Comparison of ENCODE assay signal across 16 mouse cellular contexts in genomic region chr10:81546788-81547571, GRCm38 (mm10). TPM values are rescaled to one million over a fixed set of nuclear protein-coding genes. Genes with fewer than 3 reads are reported as not detected.
A peak's percentile ranks its signal among the peaks of the same experiment; 100 is the strongest.
DNase-seq lines count a peak whose midpoint lies in the region; ATAC-seq and TF ChIP-seq lines count a peak whose summit lies in the region.
"Had no signal": no experiment of that assay in that cellular context is flagged by ENCODE, and none has a peak within 500 bp of the region (broad histone marks: within the 10 kb centered on the region; RNA-seq: fewer than 3 reads in every experiment).

No protein-coding gene starts in this region.

- no peak overlapping the region for H3K27ac ChIP-seq in heart, embryonic 12.5 days (ENCODE audit: poor library complexity, severe bottlenecking)
- no peak overlapping the region for H3K27ac ChIP-seq in heart, adult 2 months
- H3K27ac ChIP-seq in midbrain, embryonic 14.5 days (replicated peaks; ENCODE audit: low read depth, low read length), result no peak overlapping the region
- no peak overlapping the region for H3K27ac ChIP-seq in midbrain, embryonic 15.5 days
- peak overlapping the region; percentile 88 for H3K27ac ChIP-seq in liver, embryonic 12.5 days
- peak overlapping the region; percentile 80 for H3K27ac ChIP-seq in stomach, embryonic 16.5 days (ENCODE audit: low read length)
- H3K27ac ChIP-seq: hindbrain, embryonic 10.5 days had no signal

- no peaks in the 10 kb centered on the region for H3K36me3 ChIP-seq in heart, embryonic 12.5 days
- H3K36me3 ChIP-seq in heart, adult 2 months (ENCODE audit: control insufficient read depth, insufficient read depth, low read length), result no peaks in the 10 kb centered on the region
- no peaks in the 10 kb centered on the region for H3K36me3 ChIP-seq in midbrain, embryonic 14.5 days (ENCODE audit: control insufficient read depth, insufficient read depth, low read length)
- H3K36me3 ChIP-seq in midbrain, embryonic 15.5 days (replicated peaks), result no peaks in the 10 kb centered on the region
- peaks cover 17% of the 10 kb centered on the region for H3K36me3 ChIP-seq in liver, embryonic 12.5 days
- no peaks in the 10 kb centered on the region for H3K36me3 ChIP-seq in stomach, embryonic 16.5 days (ENCODE audit: control insufficient read depth, insufficient read depth, low read length)

- H3K4me3 ChIP-seq in heart, embryonic 12.5 days, result no peak overlapping the region
- H3K4me3 ChIP-seq in heart, adult 2 months, result no peak overlapping the region
- no peak overlapping the region for H3K4me3 ChIP-seq in midbrain, embryonic 14.5 days (replicated peaks; ENCODE audit: low read depth, low read length)
- no peak overlapping the region for H3K4me3 ChIP-seq in midbrain, embryonic 15.5 days
- H3K4me3 ChIP-seq in liver, embryonic 12.5 days, result no peak overlapping the region
- no peak overlapping the region for H3K4me3 ChIP-seq in stomach, embryonic 16.5 days (replicated peaks; ENCODE audit: low read length)
- H3K4me3 ChIP-seq: heart, embryonic 10.5 days; hindbrain, embryonic 10.5 days had no signal

- ATAC-seq in heart, embryonic 12.5 days (ENCODE audit: insufficient number of reproducible peaks, low FRiP score), result no peak
- no peak for ATAC-seq in midbrain, embryonic 14.5 days (ENCODE audit: low FRiP score, low TSS enrichment)
- no peak for ATAC-seq in midbrain, embryonic 15.5 days (replicated peaks)
- no peak for ATAC-seq in liver, embryonic 12.5 days
- ATAC-seq in stomach, embryonic 16.5 days (ENCODE audit: insufficient read depth, low FRiP score), result no peak

- peaks cover 8% of the 10 kb centered on the region for H3K79me2 ChIP-seq in heart, adult 2 months (replicated peaks; ENCODE audit: control insufficient read depth, insufficient read depth, low read length)

- 90% methylated on average over 13 of the region's 13 CpGs for WGBS in heart, embryonic 12.5 days
- 96% methylated on average over 13 of the region's 13 CpGs for WGBS in heart, adult 2 months
- 92% methylated on average over 13 of the region's 13 CpGs for WGBS in midbrain, embryonic 14.5 days
- 89% methylated on average over 13 of the region's 13 CpGs for WGBS in midbrain, embryonic 15.5 days
- 84% methylated on average over 13 of the region's 13 CpGs for WGBS in liver, embryonic 12.5 days (ENCODE audit: insufficient replicate concordance)
- WGBS in stomach, embryonic 16.5 days, result 85% methylated on average over 13 of the region's 13 CpGs

- no peaks in the 10 kb centered on the region for H3K9me3 ChIP-seq in heart, embryonic 12.5 days (replicated peaks)
- no peaks in the 10 kb centered on the region for H3K9me3 ChIP-seq in midbrain, embryonic 14.5 days (ENCODE audit: control insufficient read depth, low read length)
- H3K9me3 ChIP-seq in midbrain, embryonic 15.5 days, result no peaks in the 10 kb centered on the region
- H3K9me3 ChIP-seq in liver, embryonic 12.5 days (replicated peaks), result no peaks in the 10 kb centered on the region
- H3K9me3 ChIP-seq in stomach, embryonic 16.5 days (replicated peaks; ENCODE audit: control insufficient read depth, low read length), result no peaks in the 10 kb centered on the region
- H3K9me3 ChIP-seq: heart, embryonic 10.5 days; hindbrain, embryonic 10.5 days had no signal

- H3K4me2 ChIP-seq in heart, embryonic 12.5 days, result no peak overlapping the region
- no peak overlapping the region for H3K4me2 ChIP-seq in midbrain, embryonic 14.5 days (ENCODE audit: low read length)
- no peak overlapping the region for H3K4me2 ChIP-seq in midbrain, embryonic 15.5 days
- H3K4me2 ChIP-seq in liver, embryonic 12.5 days, result peak overlapping the region; percentile 98
- no peak overlapping the region for H3K4me2 ChIP-seq in stomach, embryonic 16.5 days (ENCODE audit: low read depth, low read length)
- H3K4me2 ChIP-seq: midbrain, embryonic 11.5 days had no signal

- DNase-seq in heart, adult 2 months, result no peak
- DNase-seq in midbrain, embryonic 14.5 days, result no peak
- DNase-seq in layer of hippocampus, adult 11-12 months (ENCODE audit: low spot score), result no peak
- no peak for DNase-seq in adrenal gland, postnatal 14 days
- DNase-seq: B cell, adult 2 months; cerebellum, adult 18-20 months; gastrocnemius, postnatal 25 days; kidney, adult 11 months; kidney, postnatal 25 days had no signal

- TF ChIP-seq POLR2A in heart, adult 2 months (IDR thresholded peaks at IDR 0.05; ENCODE audit: insufficient read depth, low read depth, low read length), result no peak

- H3K27me3 ChIP-seq in heart, embryonic 12.5 days (replicated peaks), result no peaks in the 10 kb centered on the region
- no peaks in the 10 kb centered on the region for H3K27me3 ChIP-seq in heart, adult 2 months (ENCODE audit: control insufficient read depth, insufficient read depth, low read length)
- no peaks in the 10 kb centered on the region; the same call in 1 of the 2 replicates for H3K27me3 ChIP-seq in midbrain, embryonic 14.5 days (ENCODE audit: control insufficient read depth, insufficient read depth, low read length)
- H3K27me3 ChIP-seq in midbrain, embryonic 15.5 days (replicated peaks), result no peaks in the 10 kb centered on the region
- no peaks in the 10 kb centered on the region for H3K27me3 ChIP-seq in liver, embryonic 12.5 days (replicated peaks)
- H3K27me3 ChIP-seq in stomach, embryonic 16.5 days (ENCODE audit: control insufficient read depth, insufficient read depth, low read length), result no peaks in the 10 kb centered on the region

- peaks cover 40% of the 10 kb centered on the region for H3K4me1 ChIP-seq in heart, embryonic 12.5 days (replicated peaks)
- peaks cover 19% of the 10 kb centered on the region for H3K4me1 ChIP-seq in heart, adult 2 months (ENCODE audit: control insufficient read depth, insufficient read depth, low read length)
- H3K4me1 ChIP-seq in midbrain, embryonic 14.5 days (ENCODE audit: control insufficient read depth, insufficient read depth, low read length), result peaks cover 20% of the 10 kb centered on the region
- peaks cover 35% of the 10 kb centered on the region for H3K4me1 ChIP-seq in midbrain, embryonic 15.5 days
- peaks cover 60% of the 10 kb centered on the region for H3K4me1 ChIP-seq in liver, embryonic 12.5 days
- H3K4me1 ChIP-seq in stomach, embryonic 16.5 days (ENCODE audit: control insufficient read depth, insufficient read depth, low read length), result peaks cover 26% of the 10 kb centered on the region

- intact Hi-C loops in heart, adult 2 months (cut with DNase I), result no loop called here

- no peak for TF ChIP-seq EP300 in heart, adult 2 months (IDR thresholded peaks at IDR 0.05; ENCODE audit: insufficient read depth, low read depth, low read length)

- H3K9ac ChIP-seq in heart, embryonic 12.5 days, result peak overlapping the region; percentile 42
- H3K9ac ChIP-seq in heart, adult 2 months (ENCODE audit: low read depth, low read length), result no peak overlapping the region
- H3K9ac ChIP-seq in midbrain, embryonic 14.5 days (replicated peaks; ENCODE audit: low read length), result 0 out of 2 replicates have a peak overlapping the region, but pooled peaks have one; percentile 20
- H3K9ac ChIP-seq in midbrain, embryonic 15.5 days, result no peak overlapping the region
- H3K9ac ChIP-seq in liver, embryonic 12.5 days, result peak overlapping the region; percentile 52; the same call in 1 of the 2 replicates
- H3K9ac ChIP-seq in stomach, embryonic 16.5 days (ENCODE audit: low read length), result peak overlapping the region; percentile 35

- no peak for TF ChIP-seq CTCF in heart, adult 2 months (IDR thresholded peaks at IDR 0.05)

RNA-seq across cellular contexts. Expression of gene Gna11, which starts 2.0 kb away (rescaled TPM):
- polyA plus RNA-seq in heart, embryonic 12.5 days (2016; fragmentation: Nextera tagmentation; extraction: Ambion mirVana), result 58.4 and 66.2 TPM in 2 replicates
- 10 to 100 TPM; 46.6 to 53.5 TPM for total RNA-seq in heart, adult 2 months (2021)
- 68.0 and 81.9 TPM in 2 replicates for polyA plus RNA-seq in heart, adult 2 months (2012; rRNA removed)
- 86.7 and 102 TPM in 2 replicates for polyA plus RNA-seq in midbrain, embryonic 14.5 days (2014; fragmentation: Nextera tagmentation; extraction: Ambion mirVana)
- 100 and 101 TPM in 2 replicates for polyA plus RNA-seq in midbrain, embryonic 15.5 days (2015; fragmentation: Nextera tagmentation; extraction: Ambion mirVana)
- polyA plus RNA-seq in liver, embryonic 12.5 days (2016; fragmentation: Nextera tagmentation; extraction: Ambion mirVana), result 27.7 and 28.3 TPM in 2 replicates
- 101 and 105 TPM in 2 replicates for polyA plus RNA-seq in stomach, embryonic 16.5 days (2015; fragmentation: Nextera tagmentation; extraction: Ambion mirVana)
- 65.0 and 67.2 TPM in 2 replicates for total RNA-seq in adrenal gland, postnatal 14 days (2021)

RNA-seq across cellular contexts. Expression of gene Aes, which starts 12.3 kb away (rescaled TPM):
- polyA plus RNA-seq in heart, embryonic 12.5 days (2016; fragmentation: Nextera tagmentation; extraction: Ambion mirVana), result 636 and 677 TPM in 2 replicates
- total RNA-seq in heart, adult 2 months (2021), result 1,000 to 10,000 TPM in 1 of 2 experiments, 100 to 1,000 TPM in 1; 982 to 1,113 TPM
- 2,586 and 3,063 TPM in 2 replicates for polyA plus RNA-seq in heart, adult 2 months (2012; rRNA removed)
- polyA plus RNA-seq in midbrain, embryonic 14.5 days (2014; fragmentation: Nextera tagmentation; extraction: Ambion mirVana), result 485 and 707 TPM in 2 replicates
- polyA plus RNA-seq in midbrain, embryonic 15.5 days (2015; fragmentation: Nextera tagmentation; extraction: Ambion mirVana), result 802 and 851 TPM in 2 replicates
- polyA plus RNA-seq in liver, embryonic 12.5 days (2016; fragmentation: Nextera tagmentation; extraction: Ambion mirVana), result 263 and 270 TPM in 2 replicates
- polyA plus RNA-seq in stomach, embryonic 16.5 days (2015; fragmentation: Nextera tagmentation; extraction: Ambion mirVana), result 325 and 351 TPM in 2 replicates
- total RNA-seq in adrenal gland, postnatal 14 days (2021), result 646 and 698 TPM in 2 replicates

RNA-seq across cellular contexts. Expression of gene Gna15, which starts 23.0 kb away (rescaled TPM):
- 1.9 and 2.3 TPM in 2 replicates for polyA plus RNA-seq in heart, embryonic 12.5 days (2016; fragmentation: Nextera tagmentation; extraction: Ambion mirVana)
- 1 to 10 TPM; 1.1 to 1.5 TPM for total RNA-seq in heart, adult 2 months (2021)
- 1.1 and 1.2 TPM in 2 replicates for polyA plus RNA-seq in heart, adult 2 months (2012; rRNA removed)
- 0.69 and 0.88 TPM in 2 replicates for polyA plus RNA-seq in midbrain, embryonic 14.5 days (2014; fragmentation: Nextera tagmentation; extraction: Ambion mirVana)
- polyA plus RNA-seq in midbrain, embryonic 15.5 days (2015; fragmentation: Nextera tagmentation; extraction: Ambion mirVana), result 0.96 and 1.1 TPM in 2 replicates
- 7.0 and 7.3 TPM in 2 replicates for polyA plus RNA-seq in liver, embryonic 12.5 days (2016; fragmentation: Nextera tagmentation; extraction: Ambion mirVana)
- polyA plus RNA-seq in stomach, embryonic 16.5 days (2015; fragmentation: Nextera tagmentation; extraction: Ambion mirVana), result 9.0 and 11.0 TPM in 2 replicates
- 0.85 and 1.9 TPM in 2 replicates for total RNA-seq in adrenal gland, postnatal 14 days (2021)

RNA-seq across cellular contexts. Expression of gene Tle2, which starts 27.4 kb away (rescaled TPM):
- 25.8 and 30.8 TPM in 2 replicates for polyA plus RNA-seq in heart, embryonic 12.5 days (2016; fragmentation: Nextera tagmentation; extraction: Ambion mirVana)
- 1 to 10 TPM; 6.8 to 7.4 TPM for total RNA-seq in heart, adult 2 months (2021)
- polyA plus RNA-seq in heart, adult 2 months (2012; rRNA removed), result 40.9 and 43.8 TPM in 2 replicates
- 20.4 and 25.7 TPM in 2 replicates for polyA plus RNA-seq in midbrain, embryonic 14.5 days (2014; fragmentation: Nextera tagmentation; extraction: Ambion mirVana)
- polyA plus RNA-seq in midbrain, embryonic 15.5 days (2015; fragmentation: Nextera tagmentation; extraction: Ambion mirVana), result 57.4 and 58.8 TPM in 2 replicates
- polyA plus RNA-seq in liver, embryonic 12.5 days (2016; fragmentation: Nextera tagmentation; extraction: Ambion mirVana), result 4.8 and 5.1 TPM in 2 replicates
- polyA plus RNA-seq in stomach, embryonic 16.5 days (2015; fragmentation: Nextera tagmentation; extraction: Ambion mirVana), result 20.6 and 23.6 TPM in 2 replicates
- total RNA-seq in adrenal gland, postnatal 14 days (2021), result 17.8 and 18.1 TPM in 2 replicates

RNA-seq across cellular contexts. Expression of gene S1pr4, which starts 47.0 kb away (rescaled TPM):
- polyA plus RNA-seq in heart, embryonic 12.5 days (2016; fragmentation: Nextera tagmentation; extraction: Ambion mirVana), result 0.42 and 0.52 TPM in 2 replicates
- 1 to 10 TPM in 1 of 2 experiments, under 1 TPM in 1; 0.81 to 1.1 TPM for total RNA-seq in heart, adult 2 months (2021)
- polyA plus RNA-seq in heart, adult 2 months (2012; rRNA removed), result 2.0 and 3.1 TPM in 2 replicates
- polyA plus RNA-seq in midbrain, embryonic 14.5 days (2014; fragmentation: Nextera tagmentation; extraction: Ambion mirVana), result 0.34 and 0.47 TPM in 2 replicates
- polyA plus RNA-seq in midbrain, embryonic 15.5 days (2015; fragmentation: Nextera tagmentation; extraction: Ambion mirVana), result 0.71 and 1.2 TPM in 2 replicates
- polyA plus RNA-seq in liver, embryonic 12.5 days (2016; fragmentation: Nextera tagmentation; extraction: Ambion mirVana), result 3.1 and 3.3 TPM in 2 replicates
- 1.2 TPM in 2 replicates for polyA plus RNA-seq in stomach, embryonic 16.5 days (2015; fragmentation: Nextera tagmentation; extraction: Ambion mirVana)
- 2.3 and 7.4 TPM in 2 replicates for total RNA-seq in adrenal gland, postnatal 14 days (2021)

Comparison
In these comparisons a context has a peak if more than half of its experiments do, and no peak if none do; other contexts are left out.
1. H3K9ac ChIP-seq: peak in heart, embryonic 12.5 days (single experiment), midbrain, embryonic 14.5 days (single experiment), liver, embryonic 12.5 days (single experiment) and stomach, embryonic 16.5 days (single experiment); none in heart, adult 2 months (single experiment) and midbrain, embryonic 15.5 days (single experiment).
2. H3K27ac ChIP-seq: peak in liver, embryonic 12.5 days (single experiment) and stomach, embryonic 16.5 days (single experiment); none in heart, embryonic 12.5 days (single experiment), heart, adult 2 months (single experiment), midbrain, embryonic 14.5 days (single experiment) and midbrain, embryonic 15.5 days (single experiment).